ENCODE assay signal across 8 mouse cellular contexts in genomic region chr14:118131931-118132641, GRCm38 (mm10). TPM values are rescaled to one million over a fixed set of nuclear protein-coding genes. Genes with fewer than 3 reads are reported as not detected.
DNase-seq lines count a peak whose midpoint lies in the region; ATAC-seq and TF ChIP-seq lines count a peak whose summit lies in the region.

No protein-coding gene starts in this region.

- ATAC-seq in heart, embryonic 16.5 days (replicated peaks; ENCODE audit: extremely low read depth, insufficient read depth, low FRiP score) = no peak
- peak; percentile 19 for ATAC-seq in hindbrain, postnatal 0 days
- ATAC-seq in midbrain, embryonic 14.5 days (ENCODE audit: low FRiP score, low TSS enrichment) = peak; percentile 15; the same call in 1 of the 2 replicates
- ATAC-seq in megakaryocyte-erythroid progenitor cell, adult 5-6 weeks (replicated peaks; ENCODE audit: low FRiP score, low TSS enrichment, poor library complexity, severe bottlenecking) = no peak

- DNase-seq in heart, postnatal 10 days = no peak
- DNase-seq in hindbrain, postnatal 0 days (ENCODE audit: low spot score) = peak; percentile 6
- peak; percentile 8 for DNase-seq in midbrain, embryonic 14.5 days
- no peak for DNase-seq in cerebellum, adult 9-10 months
- DNase-seq in thymus, postnatal 14 days = no peak

- TF ChIP-seq POLR2A in bone marrow, adult 2 months (IDR thresholded peaks at IDR 0.05; ENCODE audit: borderline replicate concordance, control insufficient read depth, low read depth, low read length) = no peak

- TF ChIP-seq CTCF in bone marrow, adult 2 months (IDR thresholded peaks at IDR 0.05; ENCODE audit: control insufficient read depth, insufficient read depth, low read length) = no peak
- TF ChIP-seq CTCF in hindbrain, postnatal 0 days (IDR thresholded peaks at IDR 0.05; ENCODE audit: low read depth) = no peak

- H3K27ac ChIP-seq in heart, embryonic 16.5 days (ENCODE audit: low read length) = peak overlapping the region; percentile 62
- H3K27ac ChIP-seq in bone marrow, adult 2 months (ENCODE audit: control insufficient read depth, insufficient read depth, low read depth, low read length, poor library complexity) = 0 out of 2 replicates have a peak overlapping the region, but pooled peaks have one; percentile 1
- peak overlapping the region; percentile 68 for H3K27ac ChIP-seq in hindbrain, postnatal 0 days
- H3K27ac ChIP-seq in midbrain, embryonic 14.5 days (replicated peaks; ENCODE audit: low read depth, low read length) = no peak overlapping the region; the same call in 1 of the 2 replicates

- H3K27me3 ChIP-seq in heart, embryonic 16.5 days (ENCODE audit: control insufficient read depth, insufficient read depth, low read length) = no peaks in the 10 kb centered on the region
- no peaks in the 10 kb centered on the region for H3K27me3 ChIP-seq in hindbrain, postnatal 0 days (ENCODE audit: insufficient read depth, low read length)
- no peaks in the 10 kb centered on the region for H3K27me3 ChIP-seq in midbrain, embryonic 14.5 days (ENCODE audit: control insufficient read depth, insufficient read depth, low read length)

- peak overlapping the region; percentile 89 for H3K4me3 ChIP-seq in heart, embryonic 16.5 days (ENCODE audit: low read length)
- peak overlapping the region; percentile 66 for H3K4me3 ChIP-seq in bone marrow, adult 2 months (replicated peaks; ENCODE audit: control insufficient read depth, low read depth, low read length)
- peak overlapping the region; percentile 61 for H3K4me3 ChIP-seq in hindbrain, postnatal 0 days (ENCODE audit: low read length)
- H3K4me3 ChIP-seq in midbrain, embryonic 14.5 days (replicated peaks; ENCODE audit: low read depth, low read length) = peak overlapping the region; percentile 68

- intact Hi-C loops in heart, postnatal 10 days (cut with DNase I) = loop anchor here (1.0 to 5.0 kb wide), 2 partner anchors 43 to 125 kb away; no protein-coding TSS in a partner anchor

- WGBS in heart, embryonic 16.5 days = 9% methylated on average over 21 of the region's 21 CpGs
- 11% methylated on average over 21 of the region's 21 CpGs for WGBS in bone marrow, adult 2 months
- 13% methylated on average over 21 of the region's 21 CpGs for WGBS in hindbrain, postnatal 0 days
- WGBS in midbrain, embryonic 14.5 days = 14% methylated on average over 21 of the region's 21 CpGs

- H3K9ac ChIP-seq in heart, embryonic 16.5 days (ENCODE audit: low read length) = peak overlapping the region; percentile 92
- H3K9ac ChIP-seq in hindbrain, postnatal 0 days (replicated peaks; ENCODE audit: low read length) = peak overlapping the region; percentile 59
- H3K9ac ChIP-seq in midbrain, embryonic 14.5 days (replicated peaks; ENCODE audit: low read length) = peak overlapping the region; percentile 74

- H3K9me3 ChIP-seq in heart, embryonic 16.5 days (replicated peaks; ENCODE audit: control insufficient read depth, low read length) = no peaks in the 10 kb centered on the region
- no peaks in the 10 kb centered on the region for H3K9me3 ChIP-seq in hindbrain, postnatal 0 days (ENCODE audit: low read length)
- H3K9me3 ChIP-seq in midbrain, embryonic 14.5 days (ENCODE audit: control insufficient read depth, low read length) = no peaks in the 10 kb centered on the region

- peak overlapping the region; percentile 96 for H3K4me2 ChIP-seq in heart, embryonic 16.5 days (ENCODE audit: low read depth, low read length)
- peak overlapping the region; percentile 82 for H3K4me2 ChIP-seq in hindbrain, postnatal 0 days (ENCODE audit: low read depth, low read length)
- H3K4me2 ChIP-seq in midbrain, embryonic 14.5 days (ENCODE audit: low read length) = peak overlapping the region; percentile 90

- peaks cover 11% of the 10 kb centered on the region for H3K36me3 ChIP-seq in heart, embryonic 16.5 days (ENCODE audit: control insufficient read depth, insufficient read depth)
- peaks cover 4% of the 10 kb centered on the region for H3K36me3 ChIP-seq in hindbrain, postnatal 0 days (ENCODE audit: insufficient read depth, low read length)
- H3K36me3 ChIP-seq in midbrain, embryonic 14.5 days (ENCODE audit: control insufficient read depth, insufficient read depth, low read length) = peaks cover 20% of the 10 kb centered on the region

- H3K4me1 ChIP-seq in heart, embryonic 16.5 days (ENCODE audit: control insufficient read depth, insufficient read depth, low read length) = peaks cover 15% of the 10 kb centered on the region
- H3K4me1 ChIP-seq in bone marrow, adult 2 months (ENCODE audit: control insufficient read depth, insufficient read depth, low read length) = peaks cover 3% of the 10 kb centered on the region; the same call in 1 of the 2 replicates
- peaks cover 15% of the 10 kb centered on the region for H3K4me1 ChIP-seq in hindbrain, postnatal 0 days (ENCODE audit: insufficient read depth, low read length)
- peaks cover 12% of the 10 kb centered on the region for H3K4me1 ChIP-seq in midbrain, embryonic 14.5 days (ENCODE audit: control insufficient read depth, insufficient read depth, low read length)

RNA-seq across cellular contexts. Expression of gene Tgds, which starts 0.5 kb away (rescaled TPM):
- 27.3 and 31.2 TPM in 2 replicates for polyA plus RNA-seq in heart, embryonic 16.5 days (2015; fragmentation: Nextera tagmentation; extraction: Ambion mirVana)
- 10 to 100 TPM; 12.1 to 13.9 TPM for total RNA-seq in heart, postnatal 10 days (2021)
- 6.7 and 7.2 TPM in 2 replicates for polyA plus RNA-seq in bone marrow, adult 2 months (2011; ENCODE audit: insufficient read depth, insufficient read length, low replicate concordance, missing spikeins)
- total RNA-seq in hindbrain, postnatal 0 days (2014; rRNA removed) = 8.1 and 10.0 TPM in 2 replicates
- 8.8 and 10.3 TPM in 2 replicates for polyA plus RNA-seq in hindbrain, postnatal 0 days (2015; fragmentation: Nextera tagmentation; extraction: Ambion mirVana)
- polyA plus RNA-seq in midbrain, embryonic 14.5 days (2014; fragmentation: Nextera tagmentation; extraction: Ambion mirVana) = 17.9 and 21.8 TPM in 2 replicates
- total RNA-seq in megakaryocyte-erythroid progenitor cell, adult 5-6 weeks (2014; fragmentation: Nextera tagmentation) = 13.8 and 19.1 TPM in 2 replicates
- total RNA-seq in megakaryocyte-erythroid progenitor cell, adult 5-6 weeks (2017) = 16.1 and 21.1 TPM in 2 replicates

RNA-seq across cellular contexts. Expression of gene Gpr180, which starts 4.9 kb away (rescaled TPM):
- 39.3 and 41.5 TPM in 2 replicates for polyA plus RNA-seq in heart, embryonic 16.5 days (2015; fragmentation: Nextera tagmentation; extraction: Ambion mirVana)
- 10 to 100 TPM; 27.2 to 29.0 TPM for total RNA-seq in heart, postnatal 10 days (2021)
- 4.0 TPM in 2 replicates for polyA plus RNA-seq in bone marrow, adult 2 months (2011; ENCODE audit: insufficient read depth, insufficient read length, low replicate concordance, missing spikeins)
- total RNA-seq in hindbrain, postnatal 0 days (2014; rRNA removed) = 53.7 and 68.2 TPM in 2 replicates
- polyA plus RNA-seq in hindbrain, postnatal 0 days (2015; fragmentation: Nextera tagmentation; extraction: Ambion mirVana) = 50.1 and 50.4 TPM in 2 replicates
- polyA plus RNA-seq in midbrain, embryonic 14.5 days (2014; fragmentation: Nextera tagmentation; extraction: Ambion mirVana) = 33.4 and 38.8 TPM in 2 replicates
- total RNA-seq in megakaryocyte-erythroid progenitor cell, adult 5-6 weeks (2014; fragmentation: Nextera tagmentation) = 11.2 and 11.7 TPM in 2 replicates
- total RNA-seq in megakaryocyte-erythroid progenitor cell, adult 5-6 weeks (2017) = 8.6 and 10.7 TPM in 2 replicates

Comparison
In these comparisons a context has a peak if more than half of its experiments do, and no peak if none do; other contexts are left out.
1. ATAC-seq: peak in hindbrain, postnatal 0 days (single experiment) and midbrain, embryonic 14.5 days (single experiment); none in heart, embryonic 16.5 days (single experiment) and megakaryocyte-erythroid progenitor cell, adult 5-6 weeks (single experiment).
2. DNase-seq: peak in hindbrain, postnatal 0 days (single experiment) and midbrain, embryonic 14.5 days (single experiment); none in heart, postnatal 10 days (0 of 2), cerebellum, adult 9-10 months (single experiment) and thymus, postnatal 14 days (single experiment).
3. Peak in every context shown above with its lines, with median percentiles within 50 percentile points of each other: H3K4me2 ChIP-seq, H3K4me3 ChIP-seq and H3K9ac ChIP-seq.